Mouse (Mus musculus): ENCODE data around the gene Adamts10. TPM values are rescaled to one million over a fixed set of nuclear protein-coding genes. Genes with fewer than 3 reads are reported as not detected.
A peak's percentile ranks its signal among the peaks of the same experiment; 100 is the strongest.

Adamts10 gene
- 61.5 and 68.0 TPM in 2 replicates for polyA plus RNA-seq (2015; fragmentation: Nextera tagmentation; extraction: Ambion mirVana)

- 0% methylated on average over 43 of the region's 44 CpGs for WGBS
- peak within 1 kb of the TSS; percentile 72 for H3K4me2 ChIP-seq (ENCODE audit: low read depth, low read length)
- no peaks in the 10 kb centered on the region for H3K36me3 ChIP-seq (ENCODE audit: control insufficient read depth, insufficient read depth, low read length)
- peak within 1 kb of the TSS; percentile 83 for H3K27ac ChIP-seq (ENCODE audit: low read length)
- H3K9ac ChIP-seq (ENCODE audit: low read length), result peak within 1 kb of the TSS; percentile 83
- H3K27me3 ChIP-seq (ENCODE audit: control insufficient read depth, insufficient read depth, low read length), result no peaks in the 10 kb centered on the region
- peak; percentile 78; the same call in 1 of the 2 replicates for ATAC-seq (ENCODE audit: insufficient read depth, low FRiP score)
- H3K4me1 ChIP-seq (ENCODE audit: control insufficient read depth, insufficient read depth, low read length), result peaks cover 15% of the 10 kb centered on the region
- no peaks in the 10 kb centered on the region for H3K9me3 ChIP-seq (replicated peaks; ENCODE audit: control insufficient read depth, low read length)
- H3K4me3 ChIP-seq (replicated peaks; ENCODE audit: low read length), result peak within 1 kb of the TSS; percentile 65
Measured at GRCm38 (mm10) chr17:33523918-33524755, at the start of gene Adamts10. TSS of gene Adamts10 (plus strand) at chr17:33524204.

GRCm38 (mm10) chr17:33484020-33484419 is 40.0 kb upstream of the Adamts10 start:
- WGBS, result 33% methylated on average over 6 of the region's 6 CpGs
- no peaks in the 10 kb centered on the region for H3K36me3 ChIP-seq (ENCODE audit: control insufficient read depth, insufficient read depth, low read length)
- no peaks in the 10 kb centered on the region for H3K9me3 ChIP-seq (replicated peaks; ENCODE audit: control insufficient read depth, low read length)

GRCm38 (mm10) chr17:33487211-33487610 is 36.8 kb upstream of the Adamts10 start:
- ATAC-seq (ENCODE audit: insufficient read depth, low FRiP score), result no peak
- Histone ChIP-seq H3K9me3 (replicated peaks; ENCODE audit: control insufficient read depth, low read length) (no peaks in the 10 kb centered on the region), H3K4me2 (ENCODE audit: low read depth, low read length) (no peak overlapping the region), H3K27ac (ENCODE audit: low read length) (no peak overlapping the region), H3K27me3 (ENCODE audit: control insufficient read depth, insufficient read depth, low read length) (no peaks in the 10 kb centered on the region), H3K4me3 (replicated peaks; ENCODE audit: low read length) (no peak overlapping the region), H3K4me1 (ENCODE audit: control insufficient read depth, insufficient read depth, low read length) (no peaks in the 10 kb centered on the region), H3K9ac (ENCODE audit: low read length) (no peak overlapping the region), H3K36me3 (ENCODE audit: control insufficient read depth, insufficient read depth, low read length) (no peaks in the 10 kb centered on the region)
- WGBS, result 86% methylated on average over 2 of the region's 2 CpGs

More at GRCm38 (mm10) chr17:33484020-33484419, 40.0 kb upstream of the Adamts10 start:
- Histone ChIP-seq H3K27ac (ENCODE audit: low read length) (no peak overlapping the region), H3K4me2 (ENCODE audit: low read depth, low read length) (no peak overlapping the region), H3K9ac (ENCODE audit: low read length) (no peak overlapping the region), H3K4me1 (ENCODE audit: control insufficient read depth, insufficient read depth, low read length) (no peaks in the 10 kb centered on the region), H3K4me3 (replicated peaks; ENCODE audit: low read length) (no peak overlapping the region), H3K27me3 (ENCODE audit: control insufficient read depth, insufficient read depth, low read length) (no peaks in the 10 kb centered on the region)
- no peak for ATAC-seq (ENCODE audit: insufficient read depth, low FRiP score)

GRCm38 (mm10) chr17:33487652-33488051 is 36.4 kb upstream of the Adamts10 start:
- Histone ChIP-seq H3K9me3 (replicated peaks; ENCODE audit: control insufficient read depth, low read length) (no peaks in the 10 kb centered on the region), H3K9ac (ENCODE audit: low read length) (no peak overlapping the region), H3K27ac (ENCODE audit: low read length) (no peak overlapping the region), H3K27me3 (ENCODE audit: control insufficient read depth, insufficient read depth, low read length) (no peaks in the 10 kb centered on the region), H3K4me3 (replicated peaks; ENCODE audit: low read length) (no peak overlapping the region), H3K4me2 (ENCODE audit: low read depth, low read length) (no peak overlapping the region), H3K36me3 (ENCODE audit: control insufficient read depth, insufficient read depth, low read length) (no peaks in the 10 kb centered on the region), H3K4me1 (ENCODE audit: control insufficient read depth, insufficient read depth, low read length) (no peaks in the 10 kb centered on the region)
- ATAC-seq (ENCODE audit: insufficient read depth, low FRiP score), result no peak
- WGBS, result 91% methylated on average over 1 of the region's 1 CpGs

- H3K36me3 ChIP-seq (ENCODE audit: control insufficient read depth, insufficient read depth, low read length), result no peaks in the 10 kb centered on the region
- no peak overlapping the region for H3K9ac ChIP-seq (ENCODE audit: low read length)
- H3K4me2 ChIP-seq (ENCODE audit: low read depth, low read length), result no peak overlapping the region
- no peaks in the 10 kb centered on the region for H3K4me1 ChIP-seq (ENCODE audit: control insufficient read depth, insufficient read depth, low read length)
- H3K27me3 ChIP-seq (ENCODE audit: control insufficient read depth, insufficient read depth, low read length), result no peaks in the 10 kb centered on the region
- H3K9me3 ChIP-seq (replicated peaks; ENCODE audit: control insufficient read depth, low read length), result no peaks in the 10 kb centered on the region
- 87% methylated on average over 2 of the region's 2 CpGs for WGBS
- no peak overlapping the region for H3K27ac ChIP-seq (ENCODE audit: low read length)
- no peak for ATAC-seq (ENCODE audit: insufficient read depth, low FRiP score)
- no peak overlapping the region for H3K4me3 ChIP-seq (replicated peaks; ENCODE audit: low read length)
Measured at GRCm38 (mm10) chr17:33491371-33491770, 32.6 kb upstream of the Adamts10 start.

GRCm38 (mm10) chr17:33493065-33493464 is 30.9 kb upstream of the Adamts10 start:
- Histone ChIP-seq H3K9me3 (replicated peaks; ENCODE audit: control insufficient read depth, low read length) (no peaks in the 10 kb centered on the region), H3K4me1 (ENCODE audit: control insufficient read depth, insufficient read depth, low read length) (no peaks in the 10 kb centered on the region), H3K9ac (ENCODE audit: low read length) (no peak overlapping the region), H3K4me2 (ENCODE audit: low read depth, low read length) (no peak overlapping the region), H3K27ac (ENCODE audit: low read length) (no peak overlapping the region), H3K27me3 (ENCODE audit: control insufficient read depth, insufficient read depth, low read length) (no peaks in the 10 kb centered on the region), H3K36me3 (ENCODE audit: control insufficient read depth, insufficient read depth, low read length) (no peaks in the 10 kb centered on the region), H3K4me3 (replicated peaks; ENCODE audit: low read length) (no peak overlapping the region)
- no peak for ATAC-seq (ENCODE audit: insufficient read depth, low FRiP score)
- WGBS, result 68% methylated on average over 6 of the region's 6 CpGs

GRCm38 (mm10) chr17:33494586-33494985 is 29.4 kb upstream of the Adamts10 start:
- H3K36me3 ChIP-seq (ENCODE audit: control insufficient read depth, insufficient read depth, low read length), result no peaks in the 10 kb centered on the region
- no peaks in the 10 kb centered on the region for H3K9me3 ChIP-seq (replicated peaks; ENCODE audit: control insufficient read depth, low read length)
- no peaks in the 10 kb centered on the region for H3K4me1 ChIP-seq (ENCODE audit: control insufficient read depth, insufficient read depth, low read length)
- no peak overlapping the region for H3K4me2 ChIP-seq (ENCODE audit: low read depth, low read length)
- H3K27me3 ChIP-seq (ENCODE audit: control insufficient read depth, insufficient read depth, low read length), result no peaks in the 10 kb centered on the region
- no peak overlapping the region for H3K27ac ChIP-seq (ENCODE audit: low read length)
- no peak overlapping the region for H3K9ac ChIP-seq (ENCODE audit: low read length)
- H3K4me3 ChIP-seq (replicated peaks; ENCODE audit: low read length), result no peak overlapping the region
- ATAC-seq (ENCODE audit: insufficient read depth, low FRiP score), result no peak

- Histone ChIP-seq H3K4me2 (ENCODE audit: low read depth, low read length) (no peak overlapping the region), H3K9me3 (replicated peaks; ENCODE audit: control insufficient read depth, low read length) (no peaks in the 10 kb centered on the region), H3K4me3 (replicated peaks; ENCODE audit: low read length) (no peak overlapping the region), H3K27ac (ENCODE audit: low read length) (no peak overlapping the region), H3K36me3 (ENCODE audit: control insufficient read depth, insufficient read depth, low read length) (no peaks in the 10 kb centered on the region), H3K4me1 (ENCODE audit: control insufficient read depth, insufficient read depth, low read length) (0 out of 2 replicates have a peak, but pooled peaks cover 3% of the 10 kb centered on the region), H3K27me3 (ENCODE audit: control insufficient read depth, insufficient read depth, low read length) (no peaks in the 10 kb centered on the region), H3K9ac (ENCODE audit: low read length) (no peak overlapping the region)
- 52% methylated on average over 1 of the region's 1 CpGs for WGBS
- no peak for ATAC-seq (ENCODE audit: insufficient read depth, low FRiP score)
Measured at GRCm38 (mm10) chr17:33498918-33499317, 25.1 kb upstream of the Adamts10 start.

GRCm38 (mm10) chr17:33508386-33508785 is 15.6 kb upstream of the Adamts10 start:
- H3K27ac ChIP-seq (ENCODE audit: low read length), result no peak overlapping the region
- H3K4me1 ChIP-seq (ENCODE audit: control insufficient read depth, insufficient read depth, low read length), result 0 out of 2 replicates have a peak, but pooled peaks cover 7% of the 10 kb centered on the region
- 97% methylated on average over 1 of the region's 1 CpGs for WGBS
- no peak overlapping the region for H3K9ac ChIP-seq (ENCODE audit: low read length)
- H3K9me3 ChIP-seq (replicated peaks; ENCODE audit: control insufficient read depth, low read length), result no peaks in the 10 kb centered on the region
- no peak for ATAC-seq (ENCODE audit: insufficient read depth, low FRiP score)
- H3K27me3 ChIP-seq (ENCODE audit: control insufficient read depth, insufficient read depth, low read length), result no peaks in the 10 kb centered on the region
- H3K36me3 ChIP-seq (ENCODE audit: control insufficient read depth, insufficient read depth, low read length), result no peaks in the 10 kb centered on the region
- no peak overlapping the region for H3K4me3 ChIP-seq (replicated peaks; ENCODE audit: low read length)
- no peak overlapping the region for H3K4me2 ChIP-seq (ENCODE audit: low read depth, low read length)

All from stomach, embryonic 16.5 days (tissue).